Mouse (Mus musculus): ENCODE results near the gene Lgals12. TPM values are rescaled to one million over a fixed set of nuclear protein-coding genes. Genes with fewer than 3 reads are reported as not detected.
A peak's percentile ranks its signal among the peaks of the same experiment; 100 is the strongest.

Gene Lgals12
- total and polyA plus RNA-seq, 3 experiments = not detected

GRCm38 (mm10) chr19:7551550-7552300, 55.3 kb downstream of the Lgals12 start:
- Histone ChIP-seq H3K27ac (ENCODE audit: control insufficient read depth, low read depth, low read length) (peak overlapping the region; percentile 58), H3K79me2 (ENCODE audit: control insufficient read depth, insufficient read depth, low read length, poor library complexity) (no peaks in the 10 kb centered on the region), H3K9me3 (replicated peaks; ENCODE audit: insufficient read depth, low read length) (no peaks in the 10 kb centered on the region), H3K4me3 (ENCODE audit: control insufficient read depth in 1 of 2, insufficient read depth in 1 of 2, low read depth in 2 of 2, low read length in 2 of 2) (peak overlapping the region; percentile 6 to 47; a peak in 3 of 4 replicates), H3K9ac (ENCODE audit: control insufficient read depth, low read depth, low read length, poor library complexity, severe bottlenecking) (peak overlapping the region; percentile 32; the same call in 1 of the 2 replicates), H3K36me3 (ENCODE audit: control insufficient read depth in 1 of 2, insufficient read depth in 2 of 2, low read length in 2 of 2) (peaks cover 0 to 22% of the 10 kb centered on the region in 2 experiments; a peak in 2 of 4 replicates), H3K27me3 (ENCODE audit: control insufficient read depth in 1 of 2, insufficient read depth in 2 of 2, low read length in 2 of 2) (no peaks in the 10 kb centered on the region), H3K4me1 (ENCODE audit: control insufficient read depth in 1 of 2, insufficient read depth in 2 of 2, low read length in 2 of 2) (peaks cover 21% of the 10 kb centered on the region in 2 experiments)
- peak; percentile 88 for DNase-seq (ENCODE audit: low read depth, low spot score)
- no peak for TF ChIP-seq POLR2AphosphoS2 (IDR thresholded peaks at IDR 0.05; ENCODE audit: low read length)
- TF ChIP-seq CHD1 (IDR thresholded peaks at IDR 0.05; ENCODE audit: low read depth, low read length) = no peak
- TF ChIP-seq MXI1 (IDR thresholded peaks at IDR 0.05; ENCODE audit: low read depth, low read length) = peak; percentile 72
- TF ChIP-seq TBP (IDR thresholded peaks at IDR 0.05; ENCODE audit: low read depth, low read length) = no peak
- TF ChIP-seq POLR2A (IDR thresholded peaks at IDR 0.05; ENCODE audit: control insufficient read depth in 1 of 2, insufficient read depth in 1 of 2, low read depth in 1 of 2, low read length in 2 of 2, poor library complexity in 1 of 2) = no peak
- no peak for TF ChIP-seq USF1 (IDR thresholded peaks at IDR 0.05; ENCODE audit: low read depth, low read length)
- TF ChIP-seq ZKSCAN1 (IDR thresholded peaks at IDR 0.05; ENCODE audit: low read depth, low read length) = no peak
- 0 out of 2 replicates have a peak, but pooled peaks have one; percentile 33 for TF ChIP-seq KAT2A (conservative IDR thresholded peaks at IDR 0.05; ENCODE audit: low read depth, low read length)
- TF ChIP-seq NELFE (IDR thresholded peaks at IDR 0.05; ENCODE audit: low read depth, low read length) = no peak
- peak; percentile 6; the same call in 1 of the 2 replicates for TF ChIP-seq SMC3 (IDR thresholded peaks at IDR 0.05; ENCODE audit: low read depth, low read length)
- peak; percentile 76 to 83; a peak in 3 of 4 replicates for TF ChIP-seq EP300 (IDR thresholded peaks at IDR 0.05; ENCODE audit: low read depth in 1 of 2, low read length in 2 of 2)
- TF ChIP-seq RCOR1 (IDR thresholded peaks at IDR 0.05; ENCODE audit: low read depth, low read length) = peak; percentile 81
- no peak for TF ChIP-seq MAX (IDR thresholded peaks at IDR 0.05; ENCODE audit: low read length)
- TF ChIP-seq USF2 (IDR thresholded peaks at IDR 0.05; ENCODE audit: borderline replicate concordance in 1 of 2, insufficient read depth in 1 of 2, low read depth in 1 of 2, low read length in 2 of 2) = no peak
- TF ChIP-seq GABPA (IDR thresholded peaks at IDR 0.05; ENCODE audit: low read depth, low read length) = no peak
- TF ChIP-seq POLR2AphosphoS5 (IDR thresholded peaks at IDR 0.05; ENCODE audit: borderline replicate concordance, low read depth, low read length) = no peak
- no peak for TF ChIP-seq UBTF (IDR thresholded peaks at IDR 0.05; ENCODE audit: borderline replicate concordance, insufficient read depth, low read depth, low read length)
- peak; percentile 79 for TF ChIP-seq TAL1 (IDR thresholded peaks at IDR 0.05; ENCODE audit: low read length)
- peak; percentile 86; the same call in 1 of the 2 replicates for TF ChIP-seq SIN3A (IDR thresholded peaks at IDR 0.05; ENCODE audit: low read length)
- peak; percentile 51; the same call in 1 of the 2 replicates for TF ChIP-seq MAZ (IDR thresholded peaks at IDR 0.05; ENCODE audit: low read depth, low read length)
- no peak for TF ChIP-seq CTCF (IDR thresholded peaks at IDR 0.05 in 2 of 3, conservative IDR thresholded peaks at IDR 0.05 in 1 of 3; ENCODE audit: control insufficient read depth in 1 of 3, insufficient read depth in 1 of 3, low read depth in 2 of 3, low read length in 3 of 3, poor library complexity in 1 of 3, severe bottlenecking in 1 of 3)
- no peak for TF ChIP-seq ZC3H11A (IDR thresholded peaks at IDR 0.05; ENCODE audit: low read depth, low read length)
- TF ChIP-seq MYB (IDR thresholded peaks at IDR 0.05; ENCODE audit: low read depth, low read length) = peak; percentile 41; the same call in 1 of the 2 replicates
- TF ChIP-seq BHLHE40 (IDR thresholded peaks at IDR 0.05; ENCODE audit: borderline replicate concordance, low read depth, low read length) = no peak
- no peak for TF ChIP-seq MEF2A (IDR thresholded peaks at IDR 0.05; ENCODE audit: extremely low read depth, insufficient replicate concordance, low read depth, low read length, poor library complexity, severe bottlenecking)
- peak; percentile 95 for TF ChIP-seq ETS1 (IDR thresholded peaks at IDR 0.05; ENCODE audit: low read depth, low read length)
- TF ChIP-seq ELF1 (IDR thresholded peaks at IDR 0.05; ENCODE audit: low read depth, low read length) = 0 out of 2 replicates have a peak, but pooled peaks have one; percentile 34
- no peak for TF ChIP-seq MYC (IDR thresholded peaks at IDR 0.05; ENCODE audit: low read depth, low read length)
- TF ChIP-seq JUND (IDR thresholded peaks at IDR 0.05; ENCODE audit: low read depth, low read length) = peak; percentile 52; the same call in 1 of the 2 replicates
- TF ChIP-seq NRF1 (IDR thresholded peaks at IDR 0.05; ENCODE audit: insufficient read depth, low read depth, low read length, poor library complexity, severe bottlenecking) = no peak
- TF ChIP-seq MAFK (IDR thresholded peaks at IDR 0.05; ENCODE audit: borderline replicate concordance, low read depth, low read length) = peak; percentile 77; the same call in 1 of the 2 replicates
- peak; percentile 47; the same call in 1 of the 2 replicates for TF ChIP-seq HCFC1 (IDR thresholded peaks at IDR 0.05; ENCODE audit: low read depth, low read length)
- TF ChIP-seq GATA1 (IDR thresholded peaks at IDR 0.05; ENCODE audit: low read depth, low read length) = peak; percentile 80
- TF ChIP-seq ZMIZ1 (IDR thresholded peaks at IDR 0.05; ENCODE audit: low read depth, low read length) = no peak
- peak; percentile 90 for TF ChIP-seq TCF12 (IDR thresholded peaks at IDR 0.05; ENCODE audit: low read depth, low read length)

Data from MEL (cell line).